In the genomic region with DNA sequence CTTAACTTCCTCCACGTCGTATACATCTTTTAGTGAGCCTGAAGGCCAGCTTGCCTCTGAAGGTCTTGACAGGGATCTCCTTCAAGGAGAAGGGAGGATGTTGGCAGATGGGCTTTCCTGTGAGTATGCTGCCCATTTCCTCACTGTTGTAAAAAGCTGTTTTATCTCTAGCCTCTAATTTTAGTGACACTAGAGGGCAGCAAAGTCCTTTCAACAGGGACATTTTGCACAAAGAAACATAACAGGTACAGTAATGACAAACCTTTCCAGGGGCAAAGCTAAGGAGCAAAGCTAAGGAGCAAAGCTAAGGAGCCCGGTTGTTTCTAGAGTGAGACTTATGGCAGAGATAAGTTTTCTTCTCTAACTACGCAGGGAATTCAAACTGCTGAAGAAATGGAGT, we compare ENCODE assay signal across 10 mouse cellular contexts. TPM values are rescaled to one million over a fixed set of nuclear protein-coding genes. Genes with fewer than 3 reads are reported as not detected.
DNase-seq lines count a peak whose midpoint lies in the region; ATAC-seq and TF ChIP-seq lines count a peak whose summit lies in the region.
"Had no signal": no experiment of that assay in that cellular context is flagged by ENCODE, and none has a peak within 500 bp of the region (broad histone marks: within the 10 kb centered on the region; RNA-seq: fewer than 3 reads in every experiment).

No protein-coding gene starts in this region.

- no peak overlapping the region for H3K27ac ChIP-seq in intestine, postnatal 0 days (ENCODE audit: low read depth, low read length)
- H3K27ac ChIP-seq in intestine, embryonic 15.5 days, result no peak overlapping the region
- H3K27ac ChIP-seq: limb, embryonic 15.5 days; stomach, embryonic 15.5 days had no signal

- 43% methylated on average over 4 of the region's 4 CpGs for WGBS in intestine, postnatal 0 days
- WGBS in intestine, embryonic 15.5 days, result 44% methylated on average over 4 of the region's 4 CpGs

- H3K9ac ChIP-seq in intestine, postnatal 0 days (ENCODE audit: low read depth, low read length), result no peak overlapping the region
- H3K9ac ChIP-seq in intestine, embryonic 15.5 days, result no peak overlapping the region
- H3K9ac ChIP-seq: limb, embryonic 15.5 days; stomach, embryonic 15.5 days had no signal

- ATAC-seq in intestine, postnatal 0 days, result no peak
- ATAC-seq in intestine, embryonic 15.5 days, result no peak
- peak; percentile 17 to 25; a peak in 1 of 4 replicates for ATAC-seq in hematopoietic stem cell, adult 5-6 weeks (replicated peaks in 1 of 2; ENCODE audit: insufficient read depth in 1 of 2, low FRiP score in 2 of 2, low TSS enrichment in 1 of 2, low read depth in 1 of 2, poor library complexity in 2 of 2, severe bottlenecking in 2 of 2)

- no peak overlapping the region for H3K4me3 ChIP-seq in intestine, postnatal 0 days (ENCODE audit: low read depth, low read length)
- no peak overlapping the region for H3K4me3 ChIP-seq in intestine, embryonic 15.5 days (replicated peaks)
- H3K4me3 ChIP-seq: limb, embryonic 15.5 days; stomach, embryonic 15.5 days had no signal

- H3K4me1 ChIP-seq in intestine, postnatal 0 days (replicated peaks; ENCODE audit: control insufficient read depth, insufficient read depth, low read length), result no peaks in the 10 kb centered on the region
- H3K4me1 ChIP-seq in intestine, embryonic 15.5 days (replicated peaks), result no peaks in the 10 kb centered on the region
- H3K4me1 ChIP-seq: limb, embryonic 15.5 days; stomach, embryonic 15.5 days had no signal

- H3K36me3 ChIP-seq in intestine, postnatal 0 days (ENCODE audit: control insufficient read depth, insufficient read depth), result no peaks in the 10 kb centered on the region
- no peaks in the 10 kb centered on the region for H3K36me3 ChIP-seq in intestine, embryonic 15.5 days
- H3K36me3 ChIP-seq: limb, embryonic 15.5 days; stomach, embryonic 15.5 days had no signal

- H3K4me2 ChIP-seq in intestine, postnatal 0 days (replicated peaks; ENCODE audit: low read depth), result no peak overlapping the region
- H3K4me2 ChIP-seq in intestine, embryonic 15.5 days (replicated peaks), result no peak overlapping the region
- H3K4me2 ChIP-seq: limb, embryonic 15.5 days; stomach, embryonic 15.5 days had no signal

- H3K27me3 ChIP-seq in intestine, postnatal 0 days (replicated peaks; ENCODE audit: control insufficient read depth, insufficient read depth, low read length), result no peaks in the 10 kb centered on the region
- H3K27me3 ChIP-seq in intestine, embryonic 15.5 days (replicated peaks), result no peaks in the 10 kb centered on the region
- H3K27me3 ChIP-seq: limb, embryonic 15.5 days; stomach, embryonic 15.5 days had no signal

- DNase-seq in 416B (ENCODE audit: low read depth), result peak; percentile 54
- peak; percentile 59 for DNase-seq in Muller cell, postnatal 12 days (ENCODE audit: inconsistent ontology term)
- DNase-seq in retina, postnatal 1 day, result peak; percentile 81
- no peak for DNase-seq in urinary bladder, postnatal 25 days (ENCODE audit: low spot score)
- DNase-seq in heart, adult 11 months, result no peak

- peak; percentile 80 for TF ChIP-seq CTCF in intestine, postnatal 0 days (IDR thresholded peaks at IDR 0.05; ENCODE audit: low read depth)

- H3K9me3 ChIP-seq in intestine, postnatal 0 days (ENCODE audit: control insufficient read depth), result no peaks in the 10 kb centered on the region
- no peaks in the 10 kb centered on the region for H3K9me3 ChIP-seq in intestine, embryonic 15.5 days
- H3K9me3 ChIP-seq: limb, embryonic 15.5 days; stomach, embryonic 15.5 days had no signal

RNA-seq across cellular contexts. Expression of a gene that starts 59.0 kb away (rescaled TPM):
- 1.4 and 1.6 TPM in 2 replicates for polyA plus RNA-seq in intestine, postnatal 0 days (2015; fragmentation: Nextera tagmentation; extraction: Ambion mirVana)
- polyA plus RNA-seq in intestine, embryonic 15.5 days (2015; fragmentation: Nextera tagmentation; extraction: Ambion mirVana), result 4.5 and 4.8 TPM in 2 replicates
- 2.9 and 4.3 TPM in 2 replicates for total RNA-seq in hematopoietic stem cell, adult 5-6 weeks (2017)

Comparison
In these comparisons a context has a peak if more than half of its experiments do, and no peak if none do; other contexts are left out.
1. ATAC-seq: peak in hematopoietic stem cell, adult 5-6 weeks (2 of 2); none in intestine, postnatal 0 days (single experiment) and intestine, embryonic 15.5 days (single experiment).
2. DNase-seq: peak in 416B (single experiment), Muller cell, postnatal 12 days (single experiment) and retina, postnatal 1 day (single experiment); none in urinary bladder, postnatal 25 days (single experiment) and heart, adult 11 months (single experiment).